Mouse (Mus musculus): ENCODE measurements around the gene Ly86.

The Ly86 gene

GRCm38 (mm10) chr13:37344909-37345772, at the start of gene Ly86:
Ly86 (plus strand) TSS chr13:37345208.
- no peak for DNase-seq (ENCODE audit: low spot score in 2 of 2)

GRCm38 (mm10) chr13:37297886-37298285, 47.1 kb upstream of the Ly86 start:
- no peak for DNase-seq (ENCODE audit: low spot score in 2 of 2)

GRCm38 (mm10) chr13:37298856-37299255, 46.2 kb upstream of the Ly86 start:
- no peak for DNase-seq (ENCODE audit: low spot score in 2 of 2)

DNA sequence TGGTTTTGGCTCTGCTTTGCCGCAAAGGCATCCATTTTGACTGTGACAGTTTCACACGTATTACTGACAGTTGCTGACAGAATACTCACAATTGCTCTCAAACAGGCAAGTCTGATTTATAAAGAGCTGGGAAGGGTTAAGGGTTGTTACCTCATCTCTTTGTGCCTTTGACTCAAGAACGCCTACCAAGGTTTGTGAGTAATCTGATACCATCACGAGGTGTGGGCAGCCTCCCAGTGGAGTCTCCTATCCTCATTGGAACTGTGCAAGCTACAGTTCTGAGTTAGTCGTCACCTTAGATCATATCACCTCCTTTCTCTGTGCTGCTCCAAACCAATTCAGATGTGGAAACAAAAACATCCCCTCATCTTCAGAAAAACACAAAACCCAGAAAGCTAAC, 42.1 kb upstream of the Ly86 start:
- DNase-seq (ENCODE audit: low spot score in 2 of 2): no peak

DNA sequence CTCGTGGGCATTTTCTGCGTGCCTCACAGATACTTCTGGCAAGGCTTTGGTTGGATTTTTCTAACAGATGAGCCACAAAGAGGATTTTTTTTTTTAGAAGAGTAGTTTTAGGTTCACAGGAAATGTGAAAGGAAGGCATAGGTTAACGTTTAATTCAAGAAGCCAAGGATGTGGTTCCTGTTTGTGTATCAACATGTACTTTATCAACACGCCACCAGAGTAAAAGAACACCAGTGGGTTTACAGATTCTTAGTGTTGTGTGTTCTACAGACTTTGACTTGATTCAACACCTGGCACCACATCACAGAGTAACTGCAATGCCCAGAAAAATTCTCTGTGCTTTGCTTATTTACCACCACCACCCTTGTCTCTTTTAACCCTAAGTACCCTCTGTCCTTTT, 37.0 kb upstream of the Ly86 start:
- DNase-seq (ENCODE audit: low spot score in 2 of 2): peak in 1 of 2 experiments; percentile 12

GRCm38 (mm10) chr13:37309296-37309695, 35.7 kb upstream of the Ly86 start:
- DNase-seq (ENCODE audit: low spot score in 2 of 2): no peak

DNA sequence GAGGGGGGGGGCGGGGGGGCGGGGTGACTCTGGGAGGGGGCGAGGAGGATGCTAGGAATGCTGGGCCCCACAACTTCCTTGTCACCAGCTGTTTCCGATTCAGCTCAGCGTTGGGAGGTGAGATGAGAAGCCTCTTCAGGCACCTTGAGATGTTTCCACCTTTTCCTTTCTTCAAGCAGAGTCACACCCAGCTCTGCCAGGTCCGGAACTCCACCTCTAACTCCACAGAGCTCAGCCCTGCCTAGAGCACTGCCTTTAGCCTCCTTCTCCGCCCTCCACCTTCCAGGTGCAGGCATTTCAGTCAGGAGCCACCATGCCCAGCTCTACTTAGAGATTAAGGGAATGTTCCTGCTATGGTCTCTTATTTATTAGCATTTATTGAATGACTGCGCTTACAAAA, 34.7 kb upstream of the Ly86 start:
- peak; percentile 26 to 29 for DNase-seq (ENCODE audit: low spot score in 2 of 2)

GRCm38 (mm10) chr13:37311555-37312221, 33.3 kb upstream of the Ly86 start:
- DNase-seq (ENCODE audit: low spot score in 2 of 2): peak; percentile 11 to 13

GRCm38 (mm10) chr13:37312222-37312928, 32.6 kb upstream of the Ly86 start:
- DNase-seq (ENCODE audit: low spot score in 2 of 2): peak; percentile 83 to 94

- no peak for DNase-seq (ENCODE audit: low spot score in 2 of 2)
These were observed 32.1 kb upstream of the Ly86 start for GRCm38 (mm10) chr13:37312951-37313350.

DNA sequence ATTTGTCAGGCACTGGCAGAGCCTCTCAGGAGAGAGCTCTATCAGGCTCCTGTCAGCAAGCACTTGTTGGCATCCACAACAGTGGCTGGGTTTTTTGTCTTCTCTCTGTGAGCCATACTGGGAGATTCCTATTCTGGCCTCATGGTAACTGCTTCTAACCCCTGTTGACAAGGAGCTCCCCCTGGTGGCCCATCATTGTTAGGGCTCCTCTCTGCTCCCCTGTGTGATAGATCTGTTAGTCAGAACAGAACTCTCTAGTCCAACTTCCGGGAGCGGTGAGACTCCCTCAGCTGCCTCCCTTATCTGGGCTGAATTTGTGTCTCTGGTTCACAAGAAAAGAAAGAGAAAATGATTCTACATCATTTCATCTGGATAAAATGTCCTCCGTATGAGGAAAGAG, 19.5 kb upstream of the Ly86 start:
- DNase-seq (ENCODE audit: low spot score in 2 of 2): peak; percentile 71 to 85

- no peak for DNase-seq (ENCODE audit: low spot score in 2 of 2)
These were observed 15.3 kb upstream of the Ly86 start for GRCm38 (mm10) chr13:37329747-37330146.

DNA sequence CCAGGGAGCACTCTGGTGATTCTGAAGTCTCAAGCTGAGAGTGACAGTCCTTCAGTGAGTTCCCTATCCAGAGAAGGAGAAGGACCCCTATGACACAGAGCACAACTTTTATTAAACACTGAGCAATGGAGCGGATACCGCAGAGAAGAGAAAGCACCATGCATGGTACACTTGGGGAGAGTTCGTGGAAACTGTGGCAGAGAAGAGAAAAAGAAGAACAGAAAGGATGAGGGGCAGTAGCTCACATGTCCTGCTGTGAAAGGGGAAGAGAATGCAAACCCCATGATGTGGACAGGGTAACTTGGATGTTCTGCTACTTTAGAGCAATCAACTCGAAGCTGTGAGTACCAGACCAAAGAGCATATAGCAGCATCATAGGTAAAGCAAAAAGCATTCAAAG, 14.0 kb upstream of the Ly86 start:
- DNase-seq (ENCODE audit: low spot score in 2 of 2): no peak

GRCm38 (mm10) chr13:37332779-37333543, 12.0 kb upstream of the Ly86 start:
- no peak for DNase-seq (ENCODE audit: low spot score in 2 of 2)

- DNase-seq (ENCODE audit: low spot score in 2 of 2): no peak
These were observed 11.5 kb upstream of the Ly86 start for GRCm38 (mm10) chr13:37333544-37333870.

DNA sequence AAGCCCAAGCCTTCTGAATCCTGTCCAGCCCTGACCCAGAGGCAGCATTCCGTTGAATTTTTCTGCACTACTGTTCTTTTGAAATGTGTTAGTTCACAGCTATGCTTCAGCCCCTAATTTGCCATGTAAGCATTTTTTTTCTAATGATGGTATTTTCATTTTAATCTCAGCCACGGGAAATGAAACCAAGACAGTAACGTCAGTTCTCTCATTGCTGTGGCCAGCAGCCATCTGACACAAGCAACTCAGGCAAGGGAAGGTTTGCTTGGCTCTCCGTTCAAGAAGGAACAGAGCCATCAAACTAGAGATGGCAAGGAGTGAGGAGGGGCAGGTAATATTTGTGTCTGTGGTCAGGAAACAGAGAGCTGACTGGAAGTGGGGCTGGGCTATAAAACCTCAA, 7.7 kb upstream of the Ly86 start:
- DNase-seq (ENCODE audit: low spot score in 2 of 2): no peak

DNA sequence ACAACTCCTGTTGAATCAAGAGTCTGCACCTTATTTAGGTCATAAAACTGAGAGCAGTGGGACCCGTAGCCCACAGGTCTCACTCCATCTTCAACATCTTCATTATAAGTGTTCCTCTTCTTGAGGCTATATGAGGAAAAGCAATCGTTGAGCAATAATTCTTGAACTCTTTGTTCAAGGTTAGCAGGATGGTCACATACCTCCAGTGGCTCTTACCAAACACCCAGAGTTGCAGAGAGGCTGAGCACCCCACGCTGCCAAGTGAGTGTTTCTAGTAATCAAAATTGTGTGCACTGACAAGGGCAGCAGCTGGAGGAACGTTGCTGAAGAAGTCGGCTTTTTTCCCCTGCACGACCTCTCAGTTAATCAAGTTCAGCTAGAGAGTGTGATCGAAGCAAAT, 7.1 kb upstream of the Ly86 start:
- DNase-seq (ENCODE audit: low spot score in 2 of 2): no peak

GRCm38 (mm10) chr13:37342804-37343203, 2.2 kb upstream of the Ly86 start:
- DNase-seq (ENCODE audit: low spot score in 2 of 2): no peak

GRCm38 (mm10) chr13:37345823-37346222, 815 bp downstream of the Ly86 start:
- no peak for DNase-seq (ENCODE audit: low spot score in 2 of 2)

- no peak for DNase-seq (ENCODE audit: low spot score in 2 of 2)
These were observed 3.0 kb downstream of the Ly86 start for GRCm38 (mm10) chr13:37347871-37348595.

DNA sequence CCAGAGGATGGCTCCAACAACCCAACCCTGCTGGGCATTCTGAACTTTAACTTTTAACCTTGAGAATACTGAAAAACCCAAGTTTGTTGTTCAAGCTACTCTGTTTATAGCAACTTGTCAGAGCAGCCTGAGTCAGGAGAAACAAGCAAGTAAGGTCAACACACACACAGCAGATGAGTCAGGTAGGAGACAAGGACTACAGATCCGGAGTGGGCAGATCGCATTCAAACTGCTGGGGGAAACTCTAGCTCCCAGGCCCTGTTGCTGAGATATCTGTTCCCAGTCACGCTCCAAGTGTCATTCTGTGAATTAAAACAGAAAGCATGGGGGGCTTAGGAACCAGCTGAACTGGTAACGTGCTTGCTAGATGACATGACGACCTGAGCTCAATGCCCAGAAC, 4.0 kb downstream of the Ly86 start:
- DNase-seq (ENCODE audit: low spot score in 2 of 2): no peak
